Mouse (Mus musculus) cerebellum, postnatal 4 days (tissue): Measurements from ENCODE around the gene Sparcl1.

Experiments
- DNase-seq, 2 experiments: peaks; one replicate each; pipeline ENCODE4 v3.0.0; 2022; ENCODE audit warnings: low spot score in 2 of 2, mixed read lengths in 1 of 2

Sparcl1 gene

GRCm38 (mm10) chr5:104062773-104063551, 50.6 kb downstream of the Sparcl1 start:
- no peak for DNase-seq

DNA sequence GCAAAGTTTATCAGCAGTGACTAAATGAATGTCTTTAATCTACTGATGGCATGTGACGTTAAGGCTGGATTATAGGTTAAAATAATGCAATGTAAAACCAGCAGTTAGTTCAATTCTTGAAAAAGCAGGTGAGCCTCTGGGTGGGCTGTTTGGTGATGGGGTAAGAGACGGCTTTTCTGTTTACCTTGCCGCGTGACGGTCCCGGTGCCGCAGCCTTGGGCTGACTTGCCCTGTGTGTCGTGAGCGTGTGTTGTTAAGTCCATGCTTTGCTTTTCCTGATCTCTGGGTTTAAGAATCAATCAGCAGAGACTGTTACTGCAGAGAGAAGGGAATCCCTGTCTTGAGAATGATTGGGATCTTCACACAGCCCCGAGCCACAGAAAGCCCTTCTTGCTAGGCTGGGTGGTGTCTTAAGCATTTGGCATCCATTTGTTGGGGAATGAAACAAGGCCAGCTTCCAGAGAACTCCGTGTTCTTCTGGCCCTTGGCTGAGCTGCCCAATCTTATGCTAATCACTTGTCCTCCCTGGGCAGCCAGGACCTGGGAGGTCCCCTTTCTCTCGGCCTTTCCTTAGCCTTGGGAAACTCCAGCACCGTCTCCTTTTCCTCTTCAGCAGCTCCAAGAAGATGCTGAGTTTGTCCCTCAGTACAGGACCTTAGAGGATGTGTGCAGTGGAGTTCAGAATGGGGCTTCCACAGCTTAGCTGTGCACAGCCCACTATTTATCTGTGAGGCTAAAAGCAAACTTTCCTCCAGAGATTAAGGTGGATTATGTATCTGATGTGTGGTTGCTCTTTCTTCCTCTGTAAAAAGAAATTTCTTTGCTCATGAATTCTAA, 51.4 kb downstream of the Sparcl1 start:
- no peak for DNase-seq

GRCm38 (mm10) chr5:104060429-104060828, 53.1 kb downstream of the Sparcl1 start:
- no peak for DNase-seq

GRCm38 (mm10) chr5:104059628-104060027, 53.9 kb downstream of the Sparcl1 start:
- no peak for DNase-seq

DNA sequence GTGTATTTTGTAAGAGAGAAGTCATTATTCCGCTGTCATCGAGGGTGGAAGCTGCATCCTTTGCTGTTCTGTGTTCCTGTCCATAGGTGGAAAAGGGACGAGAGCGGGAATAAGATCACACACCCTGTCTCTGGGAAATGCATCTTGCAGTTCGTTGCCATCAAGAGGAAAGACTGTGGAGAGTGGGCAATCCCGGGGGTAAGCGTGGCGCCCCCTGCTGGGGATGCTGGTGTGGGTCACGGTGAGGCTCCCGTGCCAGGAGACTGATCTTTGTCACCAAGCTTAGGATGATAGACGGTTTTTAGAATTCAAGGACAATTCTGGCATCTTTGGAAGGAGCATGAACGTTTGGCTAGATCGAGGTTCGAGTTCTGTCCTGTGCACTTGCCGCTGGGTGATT, 55.5 kb downstream of the Sparcl1 start:
- peak in 1 of 2 experiments; percentile 50 for DNase-seq

- no peak for DNase-seq
Measured at GRCm38 (mm10) chr5:104056295-104056694, 57.2 kb downstream of the Sparcl1 start.

- no peak for DNase-seq
Measured at GRCm38 (mm10) chr5:104055816-104056215, 57.7 kb downstream of the Sparcl1 start.

- no peak for DNase-seq
Measured at GRCm38 (mm10) chr5:104054938-104055337, 58.6 kb downstream of the Sparcl1 start.

DNA sequence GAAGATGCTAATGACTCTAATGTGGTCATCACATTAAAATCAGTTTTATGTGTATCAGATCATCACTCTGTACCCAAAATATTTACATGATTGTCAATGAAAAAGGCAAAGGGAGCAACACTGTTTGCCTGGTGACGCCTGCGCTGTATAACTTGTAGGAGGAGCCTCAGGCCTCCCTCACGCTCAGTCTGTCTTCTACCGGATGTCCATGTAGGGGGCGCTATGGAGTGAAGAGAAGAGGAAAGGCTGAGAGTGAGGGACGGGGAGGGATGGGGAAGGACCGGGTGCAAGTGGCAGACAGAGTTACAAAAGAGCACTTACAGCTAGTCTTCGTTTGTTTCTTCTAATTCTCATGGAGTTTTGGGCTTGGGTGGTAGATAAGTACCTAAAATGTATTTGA, 60.6 kb downstream of the Sparcl1 start:
- DNase-seq, result no peak

DNA sequence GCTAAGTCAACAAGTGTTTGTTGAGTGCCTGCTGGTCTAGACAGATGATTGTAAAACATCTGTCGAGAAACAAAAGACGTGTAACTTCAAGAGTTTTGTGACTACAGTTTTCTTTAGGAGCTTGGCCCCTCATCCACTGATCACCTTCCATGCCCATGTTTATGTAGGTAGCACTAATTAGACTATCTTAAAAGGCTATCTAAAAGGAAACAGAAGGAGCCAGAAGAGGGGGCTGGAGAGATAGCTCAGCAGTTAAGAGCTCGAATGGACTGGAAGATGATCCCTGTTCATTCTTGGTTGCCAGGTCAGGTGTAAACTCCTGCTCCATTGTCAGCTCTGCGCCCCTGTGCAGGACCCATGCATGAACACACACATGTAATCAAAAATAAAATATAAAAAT, 65.4 kb downstream of the Sparcl1 start:
- DNase-seq, result no peak

DNA sequence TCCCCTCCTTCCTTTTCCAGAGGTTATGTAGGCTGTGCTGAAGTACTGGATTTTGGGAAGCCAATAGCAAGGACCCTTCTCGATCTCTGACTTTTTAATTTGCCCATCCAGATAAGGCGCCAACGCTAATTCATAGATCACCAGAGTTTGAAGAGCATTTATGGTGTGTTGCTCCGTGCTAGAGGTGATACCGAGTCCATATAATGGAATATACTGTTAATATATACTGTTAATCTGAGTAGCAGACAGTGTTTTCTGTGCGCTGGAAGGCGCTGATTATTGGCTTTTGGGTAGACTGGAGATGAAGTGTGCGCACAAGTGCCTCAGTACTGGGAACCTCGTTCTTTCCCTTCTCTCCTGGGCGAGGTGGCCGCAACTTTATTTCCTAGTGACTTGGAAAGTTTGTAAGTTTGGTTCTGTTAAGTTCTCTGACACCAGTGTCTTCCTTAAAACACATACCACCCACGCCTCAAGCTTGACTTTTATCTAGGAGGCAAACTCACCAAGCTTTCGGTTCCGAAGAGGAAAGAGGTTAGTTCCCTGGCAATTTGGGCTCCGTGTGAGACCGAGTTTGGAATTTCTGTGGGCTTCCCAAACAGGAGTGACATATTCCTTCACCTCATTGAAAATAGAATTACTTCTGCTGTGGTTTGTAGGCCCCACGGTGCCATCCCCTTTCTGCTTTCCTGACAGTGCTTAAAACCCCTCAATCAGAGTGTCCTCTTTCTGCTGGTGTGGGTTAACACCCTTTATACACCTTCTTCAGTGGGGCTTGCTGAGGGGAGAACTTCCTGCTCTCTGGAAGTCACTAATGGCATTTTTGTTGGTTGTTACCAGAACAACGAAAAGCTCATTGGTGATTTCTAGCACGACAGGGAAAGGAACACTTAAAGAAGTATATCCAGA, 66.1 kb downstream of the Sparcl1 start:
- DNase-seq, result peak in 1 of 2 experiments; percentile 19

- DNase-seq, result peak; percentile 92 to 96
Measured at GRCm38 (mm10) chr5:104046256-104047199, 67.0 kb downstream of the Sparcl1 start, which contains the start of gene Nudt9. Gene Nudt9, plus strand, starts transcription at chr5:104046306.

- DNase-seq, result no peak
Measured at GRCm38 (mm10) chr5:104043704-104044103, 69.8 kb downstream of the Sparcl1 start.

- no peak for DNase-seq
Measured at GRCm38 (mm10) chr5:104042906-104043305, 70.6 kb downstream of the Sparcl1 start.

DNA sequence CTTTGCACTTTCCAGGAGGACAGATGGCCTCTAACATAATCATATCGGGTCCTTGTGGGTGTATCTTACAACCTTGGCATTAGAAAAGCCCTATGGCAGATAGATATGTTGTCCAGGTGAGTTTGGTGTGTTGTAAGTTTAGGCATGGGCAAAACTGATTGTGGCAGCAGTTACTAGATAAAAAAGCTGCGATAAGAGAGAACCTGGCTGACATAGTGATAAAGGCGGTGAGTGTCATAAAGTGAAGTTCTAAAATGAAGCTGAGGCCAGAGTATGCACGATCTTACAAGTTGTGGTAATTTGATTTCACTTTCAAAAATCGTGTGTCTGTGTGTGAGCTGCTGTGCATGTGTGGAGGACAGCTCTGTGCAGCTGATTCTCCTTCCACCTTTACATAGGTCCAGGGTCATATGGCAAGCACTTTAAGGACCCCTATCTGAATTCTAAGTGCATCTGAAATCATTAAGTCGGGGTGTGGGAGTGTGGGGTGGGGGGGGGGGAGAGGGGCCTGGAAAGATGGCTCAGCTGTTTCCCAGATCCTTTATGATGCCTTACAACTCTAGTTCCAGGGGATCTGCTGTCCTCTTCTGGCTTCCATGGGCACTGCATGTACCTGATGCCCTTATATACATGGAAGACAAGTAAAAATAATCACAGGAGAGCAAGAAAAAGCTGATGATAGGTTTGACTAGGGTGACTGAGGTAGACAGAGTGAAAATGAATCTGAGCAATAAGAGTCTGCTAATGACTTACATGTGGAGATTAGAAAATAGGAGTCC, 74.2 kb downstream of the Sparcl1 start:
- DNase-seq, result peak in 1 of 2 experiments; percentile 34

- DNase-seq, result no peak
Measured at GRCm38 (mm10) chr5:104036686-104037085, 76.8 kb downstream of the Sparcl1 start.

DNA sequence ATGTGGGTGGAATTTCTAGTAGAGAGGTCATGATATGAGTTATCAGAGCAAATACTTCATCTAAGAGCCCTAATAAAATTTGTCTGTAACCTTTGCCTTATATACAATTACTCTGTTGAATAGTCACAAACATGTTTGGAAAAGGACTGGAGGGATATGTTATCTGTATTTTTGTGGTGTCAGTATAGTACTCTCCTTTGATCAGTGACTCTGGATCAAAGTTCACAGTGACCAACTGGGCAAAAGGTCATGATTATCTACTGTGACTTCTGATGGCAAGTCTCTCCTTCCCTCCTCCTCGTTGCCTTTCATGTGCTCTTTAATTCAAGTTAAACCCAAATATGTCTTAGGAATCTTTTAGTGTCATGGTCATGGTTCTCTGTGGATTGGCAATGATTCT, 77.7 kb downstream of the Sparcl1 start:
- no peak for DNase-seq

DNA sequence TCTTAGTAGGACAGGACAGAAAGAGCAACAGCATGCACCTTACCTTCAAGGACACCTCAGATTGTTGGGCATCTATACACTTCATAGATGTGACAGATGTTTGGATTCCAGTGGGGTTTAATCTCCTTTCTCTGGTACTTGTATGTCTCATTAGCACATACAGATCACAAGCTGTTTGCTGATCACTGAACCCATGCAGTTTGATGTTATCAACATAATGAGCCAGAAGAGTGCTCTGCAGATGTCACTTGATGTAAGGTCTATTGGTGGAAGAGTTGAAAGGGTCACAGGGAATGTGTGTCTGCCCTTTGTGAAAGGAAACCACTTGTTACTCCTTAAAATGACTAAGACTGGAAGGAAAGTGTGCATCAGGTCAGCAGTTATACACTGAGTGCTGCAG, 78.5 kb downstream of the Sparcl1 start:
- DNase-seq, result no peak

DNA sequence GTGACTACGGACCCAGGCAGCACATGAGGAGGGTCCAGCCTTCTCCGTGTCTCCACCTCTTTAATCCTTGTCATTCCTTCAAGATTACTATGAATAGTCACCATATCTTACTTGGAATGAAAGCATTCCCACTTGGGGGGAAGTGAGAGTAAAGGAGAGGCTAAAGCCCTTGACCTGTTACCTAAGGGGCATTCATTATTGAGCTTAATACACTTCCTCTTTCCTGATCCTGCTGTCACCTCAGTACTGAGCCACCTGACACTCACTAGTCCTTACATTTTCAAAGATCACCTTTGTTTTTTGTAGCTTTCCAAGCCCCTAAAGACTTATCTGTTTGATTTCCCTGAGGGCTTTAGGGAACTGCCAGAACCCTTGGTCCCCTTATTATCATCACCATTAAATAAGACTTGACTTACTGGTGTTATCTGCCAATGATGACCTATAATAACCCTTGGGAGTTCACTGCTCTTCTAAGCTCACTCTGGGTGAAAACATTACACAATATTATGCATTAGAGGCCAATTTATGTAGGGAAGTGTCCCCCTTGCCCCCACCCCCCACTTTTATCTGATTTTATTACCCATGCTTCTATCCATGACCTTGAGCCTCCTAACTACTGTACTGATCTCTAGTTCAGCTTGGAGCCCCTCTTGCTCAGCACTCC, 81.0 kb downstream of the Sparcl1 start:
- no peak for DNase-seq
